Mouse (Mus musculus): ENCODE results near the gene Gm28230.

DNA sequence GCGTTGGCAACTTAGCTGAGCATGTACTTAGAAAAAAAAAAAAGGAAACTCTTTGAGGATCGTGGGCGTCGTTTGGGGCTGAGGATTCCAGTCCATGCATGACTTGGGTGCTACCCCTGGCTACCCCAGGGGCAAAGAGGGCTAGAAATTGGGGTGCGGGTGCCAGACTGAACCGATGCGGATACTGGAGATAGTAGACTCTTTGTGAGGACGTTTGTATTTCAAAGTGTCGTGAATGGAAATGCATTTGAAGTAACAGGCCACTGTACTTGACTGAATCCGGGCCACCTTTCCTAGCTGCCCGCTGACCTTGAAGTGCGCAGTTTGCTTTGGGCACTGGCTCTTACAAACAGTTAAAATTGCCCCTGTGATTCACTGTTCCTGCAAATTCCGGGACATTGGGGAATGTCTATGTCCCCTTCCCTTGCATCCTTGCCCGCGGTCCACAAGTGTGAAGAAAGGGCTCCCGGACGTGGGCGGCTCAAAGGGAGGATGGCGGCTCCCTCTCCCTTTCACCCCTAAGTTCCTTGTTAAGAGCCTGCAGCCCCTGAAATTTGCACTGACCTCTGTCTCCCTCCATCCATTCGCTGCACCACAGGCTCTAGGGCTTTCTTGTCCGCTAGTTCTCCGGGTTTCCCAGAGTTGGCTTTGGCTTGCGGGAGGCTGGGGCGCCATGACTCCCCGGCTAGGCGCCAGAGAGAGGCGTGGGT lies 39.4 kb upstream of the Gm28230 start:
- TF ChIP-seq CTCF (IDR thresholded peaks at IDR 0.05; ENCODE audit: control insufficient read depth, insufficient read depth, insufficient read length), result no peak
- TF ChIP-seq USF1 (IDR thresholded peaks at IDR 0.05; ENCODE audit: low read depth), result no peak
- no peak for TF ChIP-seq MAX (IDR thresholded peaks at IDR 0.05)
